Mouse (Mus musculus) lung, postnatal 25 days (tissue): ENCODE data around the gene Lpin1.

Source experiments
- DNase-seq: peaks from one replicate; pipeline ENCODE4 v3.0.0; 2022; ENCODE audit warnings: low spot score

Gene Lpin1

GRCm38 (mm10) chr12:16570371-16571060 is 40.2 kb downstream of the Lpin1 start:
- DNase-seq, result no peak

GRCm38 (mm10) chr12:16568936-16569650 is 41.7 kb downstream of the Lpin1 start:
- peak; percentile 54 for DNase-seq

GRCm38 (mm10) chr12:16568496-16568895 is 42.3 kb downstream of the Lpin1 start:
- DNase-seq, result peak; percentile 82

- no peak for DNase-seq
These were observed 42.7 kb downstream of the Lpin1 start for GRCm38 (mm10) chr12:16568090-16568489.

GRCm38 (mm10) chr12:16563427-16563826 is 47.3 kb downstream of the Lpin1 start:
- DNase-seq, result no peak

GRCm38 (mm10) chr12:16562647-16563046 is 48.1 kb downstream of the Lpin1 start:
- DNase-seq, result no peak

GRCm38 (mm10) chr12:16562181-16562580 is 48.6 kb downstream of the Lpin1 start:
- DNase-seq, result no peak

- no peak for DNase-seq
These were observed 53.5 kb downstream of the Lpin1 start for GRCm38 (mm10) chr12:16557271-16557670.

- DNase-seq, result no peak
These were observed 56.6 kb downstream of the Lpin1 start for GRCm38 (mm10) chr12:16554171-16554570.

GRCm38 (mm10) chr12:16552108-16552771 is 58.5 kb downstream of the Lpin1 start:
- DNase-seq, result no peak

- DNase-seq, result no peak
These were observed 59.7 kb downstream of the Lpin1 start for GRCm38 (mm10) chr12:16550983-16551454.

- no peak for DNase-seq
These were observed 61.9 kb downstream of the Lpin1 start for GRCm38 (mm10) chr12:16548824-16549375.

GRCm38 (mm10) chr12:16541606-16542005 is 69.2 kb downstream of the Lpin1 start:
- DNase-seq, result no peak

GRCm38 (mm10) chr12:16540712-16541111 is 70.1 kb downstream of the Lpin1 start:
- DNase-seq, result no peak

GRCm38 (mm10) chr12:16539965-16540661 is 70.7 kb downstream of the Lpin1 start:
- DNase-seq, result no peak

- peak; percentile 65 for DNase-seq
These were observed 77.4 kb downstream of the Lpin1 start for GRCm38 (mm10) chr12:16533331-16533828.

GRCm38 (mm10) chr12:16532860-16533230 is 77.9 kb downstream of the Lpin1 start:
- no peak for DNase-seq

- DNase-seq, result peak; percentile 57
These were observed 78.6 kb downstream of the Lpin1 start for GRCm38 (mm10) chr12:16531956-16532859.

GRCm38 (mm10) chr12:16528650-16529049 is 82.1 kb downstream of the Lpin1 start:
- no peak for DNase-seq

GRCm38 (mm10) chr12:16527941-16528340 is 82.8 kb downstream of the Lpin1 start:
- no peak for DNase-seq

- DNase-seq, result no peak
These were observed 83.9 kb downstream of the Lpin1 start for GRCm38 (mm10) chr12:16526862-16527261.
